Comparison of ENCODE assay signal across 8 mouse cellular contexts in the genomic region with DNA sequence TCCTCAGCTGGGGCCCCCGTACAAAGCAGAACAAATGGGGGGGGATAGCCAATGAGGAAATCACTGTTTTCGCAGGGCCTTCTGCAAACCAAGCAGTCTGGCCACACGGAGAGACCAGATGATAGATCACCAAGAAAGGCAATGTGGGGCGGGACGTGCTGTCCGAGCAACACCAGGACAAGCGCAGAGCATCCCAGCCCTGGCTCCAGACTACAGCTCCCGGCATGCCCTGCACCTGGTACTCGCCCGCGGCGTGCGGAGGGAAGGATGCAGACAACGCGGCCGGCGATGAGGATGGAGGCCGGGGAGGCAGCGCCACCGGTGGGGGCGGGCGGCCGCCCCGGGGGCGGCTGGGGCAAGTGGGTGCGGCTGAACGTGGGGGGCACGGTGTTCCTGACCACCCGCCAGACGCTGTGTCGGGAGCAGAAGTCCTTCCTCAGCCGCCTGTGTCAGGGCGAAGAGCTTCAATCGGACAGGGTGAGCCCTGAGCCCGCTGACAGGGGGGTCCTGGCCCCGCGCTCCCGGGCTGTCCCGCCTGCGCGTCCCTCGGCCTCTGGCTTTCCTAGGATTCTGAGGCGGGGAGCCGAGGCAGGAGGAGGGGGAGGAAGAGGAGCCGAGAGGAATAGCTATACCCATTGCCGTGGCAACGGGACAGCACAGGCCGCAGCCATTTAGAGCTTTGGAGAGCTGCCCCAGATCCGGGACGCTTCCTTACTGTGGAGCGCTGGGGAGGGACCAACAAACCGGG. TPM values are rescaled to one million over a fixed set of nuclear protein-coding genes. Genes with fewer than 3 reads are reported as not detected.
DNase-seq lines count a peak whose midpoint lies in the region; ATAC-seq and TF ChIP-seq lines count a peak whose summit lies in the region.

A gene (plus strand): TSS at position 174 of the 748 bp plus-strand sequence.

- TF ChIP-seq POLR2A in brain, embryonic 14.5 days (IDR thresholded peaks at IDR 0.05; ENCODE audit: borderline replicate concordance, extremely low read depth, insufficient read depth, insufficient read length, poor library complexity, severe bottlenecking) = peak; percentile 85
- peak; percentile 79 for TF ChIP-seq POLR2A in myocyte (IDR thresholded peaks at IDR 0.05; ENCODE audit: insufficient read length, low read depth)

- ATAC-seq in CD4-positive, CD25-positive, alpha-beta regulatory T cell, adult 4 months = peak; percentile 69
- peak; percentile 89 for ATAC-seq in forebrain, embryonic 12.5 days (ENCODE audit: low FRiP score)
- ATAC-seq in heart, embryonic 16.5 days (replicated peaks; ENCODE audit: extremely low read depth, insufficient read depth, low FRiP score) = peak; percentile 77
- ATAC-seq in liver, embryonic 12.5 days = peak; percentile 29

- H3K27ac ChIP-seq in forebrain, embryonic 12.5 days = peak within 1 kb of the TSS; percentile 53
- H3K27ac ChIP-seq in heart, embryonic 16.5 days (ENCODE audit: low read length) = peak within 1 kb of the TSS; percentile 65
- H3K27ac ChIP-seq in liver, embryonic 12.5 days = no peak within 1 kb of the TSS

- 2% methylated on average over 41 of the region's 52 CpGs for WGBS in forebrain, embryonic 12.5 days
- WGBS in heart, embryonic 16.5 days = 1% methylated on average over 52 of the region's 52 CpGs
- 4% methylated on average over 51 of the region's 52 CpGs for WGBS in liver, embryonic 12.5 days (ENCODE audit: insufficient replicate concordance)

- TF ChIP-seq CTCF in brain, embryonic 14.5 days (IDR thresholded peaks at IDR 0.05; ENCODE audit: borderline replicate concordance, extremely low read depth, insufficient read depth, insufficient read length) = no peak

- peaks cover 14% of the 10 kb centered on the region for H3K79me2 ChIP-seq in myocyte (ENCODE audit: control insufficient read depth, insufficient read depth)

- peak within 1 kb of the TSS; percentile 82 for H3K4me2 ChIP-seq in forebrain, embryonic 12.5 days
- H3K4me2 ChIP-seq in heart, embryonic 16.5 days (ENCODE audit: low read depth, low read length) = peak within 1 kb of the TSS; percentile 83
- peak within 1 kb of the TSS; percentile 60 for H3K4me2 ChIP-seq in liver, embryonic 12.5 days
- peak within 1 kb of the TSS; percentile 90 for H3K4me2 ChIP-seq in myocyte (ENCODE audit: low read depth)

- DNase-seq in brain, embryonic 14.5 days (ENCODE audit: low read depth) = peak; percentile 85
- peak; percentile 86 for DNase-seq in kidney, postnatal 14 days
- peak; percentile 79 for DNase-seq in testis, postnatal 14 days (ENCODE audit: low spot score)

- peaks cover 27% of the 10 kb centered on the region for H3K36me3 ChIP-seq in forebrain, embryonic 12.5 days (replicated peaks)
- no peaks in the 10 kb centered on the region; the same call in 1 of the 2 replicates for H3K36me3 ChIP-seq in heart, embryonic 16.5 days (ENCODE audit: control insufficient read depth, insufficient read depth)
- peaks cover 5% of the 10 kb centered on the region; the same call in 1 of the 2 replicates for H3K36me3 ChIP-seq in liver, embryonic 12.5 days
- H3K36me3 ChIP-seq in myocyte (ENCODE audit: control insufficient read depth, insufficient read depth) = peaks cover 10% of the 10 kb centered on the region

- peak within 1 kb of the TSS; percentile 86 for H3K4me3 ChIP-seq in forebrain, embryonic 12.5 days (replicated peaks)
- H3K4me3 ChIP-seq in heart, embryonic 16.5 days (ENCODE audit: low read length) = peak within 1 kb of the TSS; percentile 66
- peak within 1 kb of the TSS; percentile 54 for H3K4me3 ChIP-seq in liver, embryonic 12.5 days
- H3K4me3 ChIP-seq in myocyte = peak within 1 kb of the TSS; percentile 46

- peak within 1 kb of the TSS; percentile 90 for H3K9ac ChIP-seq in forebrain, embryonic 12.5 days
- H3K9ac ChIP-seq in heart, embryonic 16.5 days (ENCODE audit: low read length) = peak within 1 kb of the TSS; percentile 70
- H3K9ac ChIP-seq in liver, embryonic 12.5 days = no peak within 1 kb of the TSS

- no peaks in the 10 kb centered on the region for H3K9me3 ChIP-seq in forebrain, embryonic 12.5 days
- H3K9me3 ChIP-seq in heart, embryonic 16.5 days (replicated peaks; ENCODE audit: control insufficient read depth, low read length) = no peaks in the 10 kb centered on the region
- no peaks in the 10 kb centered on the region for H3K9me3 ChIP-seq in liver, embryonic 12.5 days (replicated peaks)

- H3K27me3 ChIP-seq in forebrain, embryonic 12.5 days = peaks cover 23% of the 10 kb centered on the region; the same call in 1 of the 2 replicates
- H3K27me3 ChIP-seq in heart, embryonic 16.5 days (ENCODE audit: control insufficient read depth, insufficient read depth, low read length) = no peaks in the 10 kb centered on the region
- peaks cover 80% of the 10 kb centered on the region for H3K27me3 ChIP-seq in liver, embryonic 12.5 days (replicated peaks)
- peaks cover 15% of the 10 kb centered on the region for H3K27me3 ChIP-seq in myocyte (ENCODE audit: control insufficient read depth, insufficient read depth, insufficient read length)

- H3K4me1 ChIP-seq in forebrain, embryonic 12.5 days = peaks cover 23% of the 10 kb centered on the region
- H3K4me1 ChIP-seq in heart, embryonic 16.5 days (ENCODE audit: control insufficient read depth, insufficient read depth, low read length) = peaks cover 7% of the 10 kb centered on the region; the same call in 1 of the 2 replicates
- H3K4me1 ChIP-seq in liver, embryonic 12.5 days = peaks cover 8% of the 10 kb centered on the region

- peak within 1 kb of the TSS; percentile 26 for H3ac ChIP-seq in myocyte (ENCODE audit: control insufficient read depth, insufficient read length)

TF ChIP-seq in myocyte, 11 proteins besides CTCF, POLR2A, EP300 and RAD21:
- TF ChIP-seq SRF (IDR thresholded peaks at IDR 0.05; ENCODE audit: control insufficient read depth, insufficient read length, low read depth) = peak; percentile 83
- no peak for TF ChIP-seq E2F4 (IDR thresholded peaks at IDR 0.05; ENCODE audit: insufficient read depth)
- no peak for TF ChIP-seq CEBPB (IDR thresholded peaks at IDR 0.05; ENCODE audit: insufficient read depth, poor library complexity, severe bottlenecking)
- TF ChIP-seq TCF3 (IDR thresholded peaks at IDR 0.05; ENCODE audit: insufficient read length, low read depth) = no peak
- TF ChIP-seq MYOG (IDR thresholded peaks at IDR 0.05; ENCODE audit: control insufficient read depth in 1 of 3, insufficient read depth in 1 of 3, insufficient read length in 2 of 3, low read depth in 2 of 3) = peak in 2 of 3 experiments; percentile 38 to 49
- TF ChIP-seq REST (IDR thresholded peaks at IDR 0.05; ENCODE audit: insufficient read depth, insufficient read length) = no peak
- TF ChIP-seq POLR2AphosphoS2 (IDR thresholded peaks at IDR 0.05; ENCODE audit: insufficient read length, low read depth) = peak; percentile 73
- TF ChIP-seq MYOD1 (IDR thresholded peaks at IDR 0.05; ENCODE audit: control insufficient read depth in 1 of 3, insufficient read length in 2 of 3, low read depth in 2 of 3) = peak in 2 of 3 experiments; percentile 60 to 65
- no peak for TF ChIP-seq USF1 (IDR thresholded peaks at IDR 0.05; ENCODE audit: low read depth)

RNA-seq across cellular contexts. Expression of the gene that starts here (rescaled TPM):
- 1 to 10 TPM; 5.1 to 5.5 TPM for polyA plus RNA-seq in CD4-positive, CD25-positive, alpha-beta regulatory T cell, adult 4 months (2017; shearing (Covaris generic))
- polyA plus RNA-seq in brain, embryonic 14.5 days (2012; rRNA removed) = 259 and 385 TPM in 2 replicates
- polyA plus RNA-seq in forebrain, embryonic 12.5 days (2016; fragmentation: Nextera tagmentation; extraction: Ambion mirVana) = 67.3 and 79.6 TPM in 2 replicates
- polyA plus RNA-seq in heart, embryonic 16.5 days (2015; fragmentation: Nextera tagmentation; extraction: Ambion mirVana) = 18.9 and 22.6 TPM in 2 replicates
- polyA plus RNA-seq in liver, embryonic 12.5 days (2016; fragmentation: Nextera tagmentation; extraction: Ambion mirVana) = 7.6 and 8.8 TPM in 2 replicates
- polyA plus RNA-seq in myocyte (2012; fragmentation: generic; extraction: Trizol) = 161 TPM

Comparison
In these comparisons a context has a peak if more than half of its experiments do, and no peak if none do; other contexts are left out.
1. ATAC-seq: peak in every context shown above with its lines; median percentile 89 in forebrain, embryonic 12.5 days; 77 in heart, embryonic 16.5 days; 69 in CD4-positive, CD25-positive, alpha-beta regulatory T cell, adult 4 months; 29 in liver, embryonic 12.5 days.